Mouse (Mus musculus): ENCODE data around the gene Pde4d. TPM values are rescaled to one million over a fixed set of nuclear protein-coding genes. Genes with fewer than 3 reads are reported as not detected.

Pde4d gene
- polyA plus RNA-seq, 2 experiments from 2014 or later: 5.5 to 7.3 TPM

- peak; percentile 58 for ATAC-seq
These were observed 810.6 kb downstream of the Pde4d start for GRCm38 (mm10) chr13:109260220-109260795.

- ATAC-seq: no peak
These were observed 811.2 kb downstream of the Pde4d start for GRCm38 (mm10) chr13:109260796-109261516.

- ATAC-seq: no peak
These were observed 812.0 kb downstream of the Pde4d start for GRCm38 (mm10) chr13:109261642-109262220.

- no peak for ATAC-seq
These were observed 812.8 kb downstream of the Pde4d start for GRCm38 (mm10) chr13:109262501-109262900.

GRCm38 (mm10) chr13:109263833-109264232 lies 814.1 kb downstream of the Pde4d start:
- no peak for ATAC-seq

GRCm38 (mm10) chr13:109268253-109268652 lies 818.5 kb downstream of the Pde4d start:
- no peak for ATAC-seq

- ATAC-seq: no peak
These were observed 819.0 kb downstream of the Pde4d start for GRCm38 (mm10) chr13:109268659-109269322.

GRCm38 (mm10) chr13:109274869-109275268 lies 825.1 kb downstream of the Pde4d start:
- ATAC-seq: no peak

- ATAC-seq: no peak
These were observed 828.0 kb downstream of the Pde4d start for GRCm38 (mm10) chr13:109277792-109278191.

GRCm38 (mm10) chr13:109278504-109278912 lies 828.8 kb downstream of the Pde4d start:
- no peak for ATAC-seq

GRCm38 (mm10) chr13:109279211-109279610 lies 829.5 kb downstream of the Pde4d start:
- no peak for ATAC-seq

- no peak for ATAC-seq
These were observed 830.7 kb downstream of the Pde4d start for GRCm38 (mm10) chr13:109280433-109280832.

GRCm38 (mm10) chr13:109287465-109287864 lies 837.7 kb downstream of the Pde4d start:
- ATAC-seq: no peak

GRCm38 (mm10) chr13:109290922-109291321 lies 841.2 kb downstream of the Pde4d start:
- no peak for ATAC-seq

- no peak for ATAC-seq
These were observed 843.3 kb downstream of the Pde4d start for GRCm38 (mm10) chr13:109293011-109293410.

GRCm38 (mm10) chr13:109296347-109297037 lies 846.7 kb downstream of the Pde4d start:
- no peak for ATAC-seq

- no peak for ATAC-seq
These were observed 849.1 kb downstream of the Pde4d start for GRCm38 (mm10) chr13:109298852-109299251.

- no peak for ATAC-seq
These were observed 849.9 kb downstream of the Pde4d start for GRCm38 (mm10) chr13:109299511-109300250.

GRCm38 (mm10) chr13:109312542-109312941 lies 862.8 kb downstream of the Pde4d start:
- ATAC-seq: no peak

- ATAC-seq: no peak
These were observed 865.9 kb downstream of the Pde4d start for GRCm38 (mm10) chr13:109315608-109316007.

GRCm38 (mm10) chr13:109317644-109318043 lies 867.9 kb downstream of the Pde4d start:
- ATAC-seq: no peak

- no peak for ATAC-seq
These were observed 868.8 kb downstream of the Pde4d start for GRCm38 (mm10) chr13:109318434-109318998.

Data from CD4-positive, CD25-positive, alpha-beta regulatory T cell, adult 4 months (primary cell).